Mouse (Mus musculus): ENCODE data around the gene Rpl21.

- TF ChIP-seq CTCF (IDR thresholded peaks at IDR 0.05; ENCODE audit: extremely low read depth, insufficient read length, insufficient replicate concordance, low read depth, low read length), result no peak
- TF ChIP-seq POLR2A (IDR thresholded peaks at IDR 0.05; ENCODE audit: low read depth, low read length), result no peak
Observed at GRCm38 (mm10) chr5:146783891-146784290, 48.8 kb upstream of the Rpl21 start.

All from small intestine, adult 2 months (tissue).